33 mouse cellular contexts compared by ENCODE assay signal in genomic region chr5:73625505-73625904, GRCm38 (mm10). TPM values are rescaled to one million over a fixed set of nuclear protein-coding genes. Genes with fewer than 3 reads are reported as not detected.
"Had no signal": no experiment of that assay in that cellular context is flagged by ENCODE, and none has a peak within 500 bp of the region (broad histone marks: within the 10 kb centered on the region; RNA-seq: fewer than 3 reads in every experiment).

No protein-coding gene starts in this region.

- H3K27me3 ChIP-seq: heart, embryonic 12.5 days; hindbrain, embryonic 12.5 days; kidney, embryonic 15.5 days; limb, embryonic 12.5 days; liver, embryonic 13.5 days; liver, embryonic 15.5 days had no signal

- H3K4me3 ChIP-seq: gastrocnemius, adult 2 months; heart, embryonic 10.5 days; heart, embryonic 12.5 days; hindbrain, embryonic 10.5 days; hindbrain, embryonic 12.5 days; kidney, embryonic 15.5 days; left cerebral cortex, adult 2 months; limb, embryonic 10.5 days; limb, embryonic 12.5 days; liver, embryonic 13.5 days; liver, embryonic 15.5 days had no signal

- H3K9me3 ChIP-seq: heart, embryonic 10.5 days; heart, embryonic 12.5 days; hindbrain, embryonic 10.5 days; hindbrain, embryonic 12.5 days; kidney, embryonic 15.5 days; limb, embryonic 10.5 days; limb, embryonic 12.5 days; liver, embryonic 13.5 days; liver, embryonic 15.5 days had no signal

- H3K4me1 ChIP-seq: hindbrain, embryonic 12.5 days; kidney, embryonic 15.5 days; limb, embryonic 12.5 days; liver, embryonic 15.5 days had no signal

- H3K4me2 ChIP-seq: heart, embryonic 12.5 days; hindbrain, embryonic 12.5 days; hindbrain, embryonic 14.5 days; kidney, embryonic 15.5 days; limb, embryonic 12.5 days; liver, embryonic 11.5 days; liver, embryonic 13.5 days; liver, embryonic 15.5 days had no signal

- H3K9ac ChIP-seq: heart, embryonic 12.5 days; hindbrain, embryonic 12.5 days; hindbrain, embryonic 14.5 days; kidney, embryonic 15.5 days; limb, embryonic 12.5 days; liver, embryonic 13.5 days; liver, embryonic 15.5 days had no signal

- H3K27ac ChIP-seq: gastrocnemius, adult 2 months; heart, embryonic 10.5 days; hindbrain, embryonic 10.5 days; hindbrain, embryonic 12.5 days; hindbrain, embryonic 14.5 days; kidney, embryonic 15.5 days; kidney, postnatal 0 days; left cerebral cortex, adult 2 months; limb, embryonic 10.5 days; limb, embryonic 12.5 days; liver, embryonic 13.5 days; liver, embryonic 15.5 days had no signal

- DNase-seq: gastrocnemius, adult 2 months; gastrocnemius, postnatal 10 days; gastrocnemius, postnatal 25 days; heart, adult 18-20 months; heart, postnatal 10 days; heart, postnatal 4 days; kidney, adult 11 months; kidney, adult 2 months; kidney, adult 9 months; kidney, postnatal 14 days; kidney, postnatal 36 days; layer of hippocampus, adult 9-11 months; layer of hippocampus, postnatal 36 days; liver, embryonic 13.5 days had no signal

- H3K36me3 ChIP-seq: heart, embryonic 10.5 days; heart, embryonic 12.5 days; hindbrain, embryonic 10.5 days; hindbrain, embryonic 12.5 days; kidney, embryonic 15.5 days; limb, embryonic 10.5 days; limb, embryonic 12.5 days; liver, embryonic 13.5 days; liver, embryonic 15.5 days had no signal

- ATAC-seq: hindbrain, embryonic 16.5 days; inflammation-experienced regulatory T-cells, adult 6 months had no signal

RNA-seq across cellular contexts. Expression of gene Lrrc66, which starts 6.8 kb away (rescaled TPM):
- total RNA-seq: gastrocnemius, adult 2 months; gastrocnemius, postnatal 10 days; gastrocnemius, postnatal 25 days; heart, adult 18-20 months; heart, postnatal 10 days; layer of hippocampus, adult 18-20 months; layer of hippocampus, postnatal 14 days; layer of hippocampus, postnatal 36 days; left cerebral cortex, adult 2 months; left cerebral cortex, postnatal 36 days had no signal
- polyA plus RNA-seq: heart, embryonic 12.5 days; hindbrain, embryonic 10.5 days; hindbrain, embryonic 12.5 days; hindbrain, embryonic 14.5 days; hindbrain, embryonic 16.5 days; limb, embryonic 12.5 days had no signal

RNA-seq across cellular contexts. Expression of gene Spata18, which starts 25.7 kb away (rescaled TPM):
- total RNA-seq: gastrocnemius, adult 2 months; gastrocnemius, postnatal 25 days; granulocyte monocyte progenitor cell, adult 5-6 weeks; left cerebral cortex, adult 2 months had no signal
- polyA plus RNA-seq: heart, embryonic 10.5 days; inflammation-experienced regulatory T-cells, adult 6 months; large intestine, adult 2 months; liver, embryonic 11.5 days; liver, embryonic 13.5 days; liver, embryonic 15.5 days had no signal
